Mouse (Mus musculus) stomach, embryonic 15.5 days (tissue): ENCODE data around the gene Ankrd23. TPM values are rescaled to one million over a fixed set of nuclear protein-coding genes. Genes with fewer than 3 reads are reported as not detected.

ENCODE experiments used
- ATAC-seq: fragments of 200-750 bp; cut with Nextera tagmentation; 2 replicates; pipeline ENCODE4 v1.8.0; 2017; ENCODE audit warnings: low read depth, moderate number of reproducible peaks, moderate TSS enrichment; ENCODE audit not compliant: insufficient read depth, low FRiP score
- H3K27ac ChIP-seq: fragments of 300-500 bp; sonication (generic); 2 replicates; pipeline ENCODE4 v1.5.1; 2015; ENCODE audit warnings: mild to moderate bottlenecking, inconsistent platforms
- H3K27me3 ChIP-seq: fragments of 300-500 bp; sonication (generic); replicated peaks from 2 replicates; pipeline ENCODE4 v1.6.1; 2015; ENCODE audit warnings: inconsistent platforms
- H3K36me3 ChIP-seq: fragments of 300-500 bp; sonication (generic); 2 replicates; pipeline ENCODE4 v1.6.1; 2015; ENCODE audit warnings: inconsistent platforms
- H3K4me1 ChIP-seq: fragments of 300-500 bp; sonication (generic); 2 replicates; pipeline ENCODE4 v1.6.1; 2015; ENCODE audit warnings: inconsistent platforms
- H3K4me2 ChIP-seq: fragments of 300-500 bp; sonication (generic); 2 replicates; pipeline ENCODE4 v1.6.1; 2015; ENCODE audit warnings: mild to moderate bottlenecking, inconsistent platforms
- H3K4me3 ChIP-seq: fragments of 300-500 bp; sonication (generic); replicated peaks from 2 replicates; pipeline ENCODE4 v1.5.1; 2015; ENCODE audit warnings: inconsistent platforms
- H3K9ac ChIP-seq: fragments of 300-500 bp; sonication (generic); 2 replicates; pipeline ENCODE4 v1.6.1; 2015; ENCODE audit warnings: inconsistent platforms
- H3K9me3 ChIP-seq: fragments of 300-500 bp; sonication (generic); 2 replicates; pipeline ENCODE4 v1.6.1; 2016; ENCODE audit warnings: inconsistent platforms
- WGBS: fragments of 180-500 bp; shearing (Covaris S2); methylation state at CpG from one replicate; pipeline ENCODE4 v1.1.7; 2015; 5-methylcytosine and 5-hydroxymethylcytosine counted together
- polyA plus RNA-seq: library from polyadenylated mRNA; unstranded; fragments of >200 nt; fragmentation: Nextera tagmentation; extraction: Ambion mirVana; gene quantifications from 2 replicates; pipeline ENCODE4 v1.2.1, GENCODE M21; 2015

Ankrd23 gene
- polyA plus RNA-seq, 1 experiment from 2014 or later: 20.5 TPM

GRCm38 (mm10) chr1:36526903-36527302, 9.8 kb downstream of the Ankrd23 start:
- no peak for ATAC-seq
- 89% methylated on average over 10 of the region's 10 CpGs for WGBS
- H3K36me3 ChIP-seq: peaks cover 22% of the 10 kb centered on the region

GRCm38 (mm10) chr1:36525774-36526173, 10.9 kb downstream of the Ankrd23 start:
- WGBS: 86% methylated on average over 12 of the region's 12 CpGs
- peaks cover 33% of the 10 kb centered on the region for H3K36me3 ChIP-seq

More at GRCm38 (mm10) chr1:36526903-36527302, 9.8 kb downstream of the Ankrd23 start:
- Histone ChIP-seq H3K9me3 (no peaks in the 10 kb centered on the region), H3K4me1 (peaks cover 22% of the 10 kb centered on the region), H3K9ac (no peak overlapping the region), H3K4me2 (no peak overlapping the region), H3K27ac (no peak overlapping the region), H3K27me3 (no peaks in the 10 kb centered on the region), H3K4me3 (no peak overlapping the region)

GRCm38 (mm10) chr1:36524058-36524457, 12.6 kb downstream of the Ankrd23 start:
- H3K9ac ChIP-seq: no peak overlapping the region
- peaks cover 46% of the 10 kb centered on the region for H3K36me3 ChIP-seq
- peak overlapping the region; percentile 80 for H3K27ac ChIP-seq
- H3K27me3 ChIP-seq: no peaks in the 10 kb centered on the region
- H3K9me3 ChIP-seq: no peaks in the 10 kb centered on the region
- no peak overlapping the region for H3K4me2 ChIP-seq
- no peak for ATAC-seq
- 39% methylated on average over 5 of the region's 5 CpGs for WGBS
- H3K4me3 ChIP-seq: no peak overlapping the region
- H3K4me1 ChIP-seq: peaks cover 15% of the 10 kb centered on the region

More at GRCm38 (mm10) chr1:36525774-36526173, 10.9 kb downstream of the Ankrd23 start:
- Histone ChIP-seq H3K9ac (no peak overlapping the region), H3K4me3 (no peak overlapping the region), H3K27me3 (no peaks in the 10 kb centered on the region), H3K4me2 (no peak overlapping the region), H3K9me3 (no peaks in the 10 kb centered on the region), H3K27ac (no peak overlapping the region), H3K4me1 (peaks cover 20% of the 10 kb centered on the region)
- no peak for ATAC-seq

- Histone ChIP-seq H3K27ac (peak overlapping the region; percentile 80), H3K4me1 (peaks cover 14% of the 10 kb centered on the region), H3K27me3 (no peaks in the 10 kb centered on the region), H3K4me2 (no peak overlapping the region), H3K9ac (no peak overlapping the region), H3K4me3 (no peak overlapping the region), H3K36me3 (peaks cover 48% of the 10 kb centered on the region), H3K9me3 (no peaks in the 10 kb centered on the region)
- no peak for ATAC-seq
- 51% methylated on average over 9 of the region's 9 CpGs for WGBS
Measured at GRCm38 (mm10) chr1:36523332-36524013, 13.2 kb downstream of the Ankrd23 start.

- Histone ChIP-seq H3K4me3 (no peak overlapping the region), H3K27me3 (no peaks in the 10 kb centered on the region), H3K27ac (no peak overlapping the region), H3K4me1 (peaks cover 6% of the 10 kb centered on the region; the same call in 1 of the 2 replicates), H3K9me3 (no peaks in the 10 kb centered on the region), H3K4me2 (no peak overlapping the region), H3K9ac (no peak overlapping the region), H3K36me3 (peaks cover 51% of the 10 kb centered on the region)
- ATAC-seq: no peak
- WGBS: 84% methylated on average over 7 of the region's 7 CpGs
Measured at GRCm38 (mm10) chr1:36522210-36522609, 14.5 kb downstream of the Ankrd23 start.

- peaks cover 44% of the 10 kb centered on the region for H3K36me3 ChIP-seq
- H3K4me2 ChIP-seq: no peak overlapping the region
- H3K27ac ChIP-seq: no peak overlapping the region
- H3K4me3 ChIP-seq: no peak overlapping the region
- WGBS: 66% methylated on average over 11 of the region's 11 CpGs
- no peaks in the 10 kb centered on the region for H3K27me3 ChIP-seq
- H3K9ac ChIP-seq: no peak overlapping the region
- H3K9me3 ChIP-seq: no peaks in the 10 kb centered on the region
- no peak for ATAC-seq
- H3K4me1 ChIP-seq: peaks cover 7% of the 10 kb centered on the region
Measured at GRCm38 (mm10) chr1:36519626-36520025, 17.1 kb downstream of the Ankrd23 start.

- Histone ChIP-seq H3K9me3 (no peaks in the 10 kb centered on the region), H3K9ac (no peak overlapping the region), H3K36me3 (peaks cover 40% of the 10 kb centered on the region), H3K4me3 (no peak overlapping the region), H3K4me2 (no peak overlapping the region), H3K27ac (no peak overlapping the region), H3K27me3 (no peaks in the 10 kb centered on the region), H3K4me1 (peaks cover 12% of the 10 kb centered on the region)
- no peak for ATAC-seq
- whole genome bisulfite sequencing: 82% methylated on average over 3 of the region's 3 CpGs
Measured at GRCm38 (mm10) chr1:36518259-36518658, 18.4 kb downstream of the Ankrd23 start.

GRCm38 (mm10) chr1:36513718-36514117, 23.0 kb downstream of the Ankrd23 start:
- Histone ChIP-seq H3K9ac (no peak overlapping the region), H3K27ac (no peak overlapping the region), H3K4me3 (peak overlapping the region; percentile 79), H3K27me3 (no peaks in the 10 kb centered on the region), H3K4me2 (peak overlapping the region; percentile 89), H3K9me3 (no peaks in the 10 kb centered on the region), H3K4me1 (peaks cover 18% of the 10 kb centered on the region), H3K36me3 (peaks cover 13% of the 10 kb centered on the region; the same call in 1 of the 2 replicates)
- 56% methylated on average over 2 of the region's 2 CpGs for WGBS
- no peak for ATAC-seq

- Histone ChIP-seq H3K4me1 (peaks cover 18% of the 10 kb centered on the region), H3K4me2 (peak overlapping the region; percentile 89), H3K36me3 (peaks cover 9% of the 10 kb centered on the region; the same call in 1 of the 2 replicates), H3K9ac (no peak overlapping the region), H3K27me3 (no peaks in the 10 kb centered on the region), H3K27ac (no peak overlapping the region), H3K4me3 (peak overlapping the region; percentile 79), H3K9me3 (no peaks in the 10 kb centered on the region)
- 7% methylated on average over 1 of the region's 1 CpGs for WGBS
- ATAC-seq: no peak
Measured at GRCm38 (mm10) chr1:36513310-36513709, 23.4 kb downstream of the Ankrd23 start.

- H3K4me3 ChIP-seq: peak overlapping the region; percentile 79
- peak overlapping the region; percentile 97 for H3K27ac ChIP-seq
- peaks cover 18% of the 10 kb centered on the region for H3K4me1 ChIP-seq
- H3K9ac ChIP-seq: peak overlapping the region; percentile 44; the same call in 1 of the 2 replicates
- H3K9me3 ChIP-seq: no peaks in the 10 kb centered on the region
- peak overlapping the region; percentile 89 for H3K4me2 ChIP-seq
- H3K36me3 ChIP-seq: 0 out of 2 replicates have a peak, but pooled peaks cover 7% of the 10 kb centered on the region
- ATAC-seq: no peak
- H3K27me3 ChIP-seq: no peaks in the 10 kb centered on the region
- 1% methylated on average over 16 of the region's 16 CpGs for WGBS
Measured at GRCm38 (mm10) chr1:36512966-36513280, 23.8 kb downstream of the Ankrd23 start.

- H3K4me3 ChIP-seq: peak overlapping the region; percentile 79
- H3K27ac ChIP-seq: peak overlapping the region; percentile 97
- H3K4me2 ChIP-seq: peak overlapping the region; percentile 89
- no peaks in the 10 kb centered on the region for H3K27me3 ChIP-seq
- peaks cover 18% of the 10 kb centered on the region for H3K4me1 ChIP-seq
- ATAC-seq: peak; percentile 46
- peak overlapping the region; percentile 44 for H3K9ac ChIP-seq
- H3K36me3 ChIP-seq: 0 out of 2 replicates have a peak, but pooled peaks cover 7% of the 10 kb centered on the region
- no peaks in the 10 kb centered on the region for H3K9me3 ChIP-seq
- WGBS: under 1% methylated on average over 118 of the region's 126 CpGs
Measured at GRCm38 (mm10) chr1:36512089-36512965, 24.4 kb downstream of the Ankrd23 start.
